Mouse (Mus musculus): ENCODE data around the gene Stk11ip.

Stk11ip gene

DNA sequence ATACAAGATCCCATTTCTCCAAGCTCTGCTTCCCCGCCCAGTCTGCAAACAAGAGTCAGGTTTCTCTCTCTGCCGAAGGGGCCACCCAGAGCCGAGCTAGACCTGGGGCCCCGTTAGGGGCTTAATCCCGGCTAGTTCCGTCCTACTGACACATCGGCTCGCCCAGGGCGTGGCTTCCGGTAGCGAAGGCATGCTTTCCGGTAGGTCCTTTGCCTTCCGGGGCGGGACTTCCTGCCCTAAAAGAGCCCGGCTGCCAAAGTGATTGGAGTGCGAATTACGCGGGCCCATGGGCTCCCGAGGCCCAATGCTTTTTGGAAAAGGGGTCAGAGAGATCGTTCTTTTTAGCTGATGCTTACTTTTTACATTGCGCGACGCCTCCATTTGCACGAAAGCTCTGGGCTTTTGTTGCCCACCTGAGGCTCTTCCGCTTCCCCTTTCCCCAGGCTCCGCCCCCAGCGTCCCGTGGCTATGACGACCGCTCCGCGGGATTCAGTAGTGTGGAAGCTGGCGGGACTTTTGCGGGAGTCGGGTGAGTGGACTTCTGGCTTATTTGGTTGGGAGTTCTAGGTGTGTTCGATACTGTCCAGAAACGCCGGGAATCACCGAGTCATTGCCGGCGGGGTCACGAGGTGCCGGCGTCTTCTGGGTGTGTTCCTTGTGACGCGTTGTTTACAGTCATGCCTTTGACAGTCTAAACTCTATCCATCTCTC lies at the start of gene Stk11ip:
TSS of gene Stk11ip (plus strand) at position 209 of the 711 bp plus-strand sequence.
- peak; percentile 96 to 97 for DNase-seq

DNA sequence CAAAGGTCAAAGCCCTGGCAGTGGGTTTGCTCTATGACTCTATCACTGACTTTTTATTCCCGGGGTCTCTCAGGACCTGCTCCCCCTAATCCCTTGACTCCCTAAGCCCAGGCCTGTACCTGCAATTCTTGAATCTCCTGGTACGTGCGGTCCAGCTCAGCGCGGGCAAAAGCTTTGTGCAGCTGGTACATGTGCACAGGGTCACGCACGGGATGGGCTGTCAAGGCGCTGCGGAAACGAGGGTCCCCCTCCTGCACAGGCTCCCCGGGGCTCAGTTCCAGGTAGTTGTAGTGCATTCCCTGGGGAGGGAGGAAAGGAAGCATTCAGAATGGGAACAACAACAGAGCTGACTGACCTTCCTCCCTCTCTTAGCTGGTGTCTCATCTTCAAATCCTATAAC lies 44.9 kb upstream of the Stk11ip start:
- no peak for DNase-seq

DNA sequence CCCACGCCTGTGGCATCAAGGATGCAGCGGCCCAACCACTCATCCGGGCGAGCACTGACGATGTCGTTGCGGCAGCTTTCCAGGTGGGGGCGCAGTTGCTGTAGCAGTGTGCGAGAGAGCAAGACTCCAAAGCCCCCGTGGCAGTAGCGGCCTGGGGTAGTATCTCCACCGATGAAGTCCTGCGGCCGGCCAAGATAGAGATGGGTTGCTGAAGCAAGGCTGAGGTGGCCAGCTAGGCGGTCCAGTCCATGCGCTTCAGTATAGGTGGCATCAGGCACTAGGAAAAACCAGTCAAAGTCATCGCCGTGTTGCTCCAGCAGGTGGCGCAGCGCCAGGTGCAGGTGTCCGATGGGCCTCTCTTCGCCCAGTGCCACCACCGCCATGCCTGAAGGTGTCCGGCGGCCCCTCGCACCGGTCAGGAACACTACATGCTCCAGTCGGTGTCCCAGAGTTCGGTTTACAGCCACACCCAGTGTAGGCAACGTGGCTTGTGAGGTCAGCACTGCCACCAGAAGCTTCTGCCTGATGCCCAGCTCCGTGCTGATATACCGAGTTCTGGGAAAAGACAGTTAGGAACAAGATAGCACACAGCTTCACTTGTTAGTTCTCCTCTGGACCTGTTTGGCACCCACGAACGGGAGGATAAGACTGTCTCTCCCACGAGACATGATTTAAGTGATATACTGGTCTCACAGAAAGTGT lies 43.9 kb upstream of the Stk11ip start:
- peak; percentile 88 to 95 for DNase-seq

DNA sequence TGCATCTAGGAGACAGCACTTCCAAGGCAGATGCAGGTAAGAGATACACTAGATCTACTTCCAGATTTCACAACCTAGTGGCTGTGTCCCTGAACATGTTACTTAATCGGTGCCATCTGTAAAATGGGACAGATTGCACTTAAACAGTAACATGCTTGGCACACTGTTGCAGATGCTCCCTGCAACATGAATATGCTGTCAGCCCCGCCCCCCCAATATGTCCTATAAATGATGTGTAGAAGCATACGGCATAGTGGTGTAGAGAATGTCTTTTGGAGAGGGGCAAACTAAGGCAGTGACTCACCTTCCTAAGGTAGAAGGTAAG lies 43.4 kb upstream of the Stk11ip start:
- DNase-seq = no peak

GRCm38 (mm10) chr1:75478497-75478896 lies 42.8 kb upstream of the Stk11ip start:
- DNase-seq = peak; percentile 63 to 76

- DNase-seq = peak; percentile 97
Measured at GRCm38 (mm10) chr1:75478916-75479634, 42.3 kb upstream of the Stk11ip start, which contains the start of the genes Chpf and Tmem198. TSS of gene Chpf (minus strand) at chr1:75479307. TSS of gene Tmem198 (plus strand) at chr1:75479532.

DNA sequence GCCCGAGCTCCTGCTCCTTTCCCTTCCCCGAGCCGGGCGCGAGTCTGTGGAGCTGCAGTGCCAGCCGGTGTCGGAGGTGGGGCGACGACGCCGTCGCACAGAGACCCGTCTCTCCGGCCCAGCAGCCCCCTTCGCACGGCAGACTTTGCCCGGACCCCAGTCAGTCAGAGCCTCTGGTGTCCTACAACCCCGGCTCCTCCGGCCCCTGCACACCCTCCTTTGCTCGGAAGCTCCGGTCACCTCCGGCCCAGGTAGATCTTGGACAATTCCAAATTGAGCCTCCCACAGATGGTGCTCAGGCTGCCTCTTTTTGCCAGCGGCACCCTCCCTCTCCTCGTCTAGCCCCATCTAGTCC lies 41.7 kb upstream of the Stk11ip start:
- DNase-seq = no peak

GRCm38 (mm10) chr1:75480036-75480435 lies 41.3 kb upstream of the Stk11ip start:
- no peak for DNase-seq

GRCm38 (mm10) chr1:75480735-75481134 lies 40.6 kb upstream of the Stk11ip start:
- no peak for DNase-seq

GRCm38 (mm10) chr1:75486561-75486960 lies 34.8 kb upstream of the Stk11ip start:
- peak; percentile 65 to 69 for DNase-seq

- DNase-seq = no peak
Measured at GRCm38 (mm10) chr1:75487040-75487404, 34.3 kb upstream of the Stk11ip start.

GRCm38 (mm10) chr1:75487405-75488161 lies 33.7 kb upstream of the Stk11ip start:
- peak; percentile 91 to 95 for DNase-seq

- DNase-seq = no peak
Measured at GRCm38 (mm10) chr1:75490785-75491551, 30.4 kb upstream of the Stk11ip start.

DNA sequence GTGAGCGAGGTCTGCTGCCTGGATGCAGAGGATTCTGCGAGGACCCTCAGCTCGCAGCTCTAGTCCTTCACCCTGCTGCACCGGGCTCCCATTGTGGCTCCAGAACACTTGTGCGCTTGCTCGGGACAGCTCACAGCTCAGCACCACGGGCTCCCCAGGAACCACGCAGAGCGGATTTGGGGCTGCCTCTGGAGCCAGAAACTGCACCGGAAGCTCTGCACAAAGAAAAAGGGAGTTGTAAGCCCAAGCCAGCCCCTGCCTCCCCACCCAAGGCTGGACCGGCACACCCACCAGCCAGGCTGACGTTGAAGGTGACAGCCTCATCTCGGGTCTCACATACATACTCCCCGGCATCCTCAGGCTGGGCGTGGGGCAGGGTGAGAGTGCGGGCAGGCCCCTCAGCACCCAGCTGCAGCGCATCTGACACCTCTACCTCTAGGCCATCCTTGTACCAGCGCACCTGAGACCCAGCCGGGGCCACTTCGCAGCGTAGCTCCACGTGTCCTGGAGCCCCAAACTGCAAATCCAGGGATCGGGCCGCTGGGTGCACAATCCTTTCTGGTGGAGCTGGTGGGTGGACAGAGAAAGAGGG lies 28.7 kb upstream of the Stk11ip start:
- no peak for DNase-seq

GRCm38 (mm10) chr1:75494878-75495548 lies 26.3 kb upstream of the Stk11ip start:
- peak; percentile 54 to 70 for DNase-seq

- DNase-seq = no peak
Measured at GRCm38 (mm10) chr1:75498897-75499296, 22.4 kb upstream of the Stk11ip start.

DNA sequence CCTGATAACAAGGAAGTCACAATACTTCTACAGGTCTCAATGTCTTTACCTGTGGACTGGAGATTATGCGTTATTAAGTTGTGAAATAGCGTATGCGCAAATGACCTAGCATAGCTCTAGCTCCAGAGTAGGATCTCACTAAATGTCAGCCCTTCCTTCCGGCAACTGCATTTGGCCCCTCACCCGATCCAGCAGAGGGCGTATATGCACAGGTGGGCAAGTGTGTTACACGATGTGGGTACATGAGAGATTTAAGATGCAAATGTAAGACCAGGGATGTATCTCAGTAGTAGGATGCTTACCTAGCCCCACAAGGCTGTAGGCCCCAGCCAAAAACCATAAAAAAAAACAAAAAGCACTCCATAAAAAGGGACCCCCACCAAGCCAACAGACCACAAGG lies 21.9 kb upstream of the Stk11ip start:
- no peak for DNase-seq

- no peak for DNase-seq
Measured at GRCm38 (mm10) chr1:75501905-75502304, 19.4 kb upstream of the Stk11ip start.

GRCm38 (mm10) chr1:75502945-75503650 lies 18.2 kb upstream of the Stk11ip start:
- DNase-seq = no peak

DNA sequence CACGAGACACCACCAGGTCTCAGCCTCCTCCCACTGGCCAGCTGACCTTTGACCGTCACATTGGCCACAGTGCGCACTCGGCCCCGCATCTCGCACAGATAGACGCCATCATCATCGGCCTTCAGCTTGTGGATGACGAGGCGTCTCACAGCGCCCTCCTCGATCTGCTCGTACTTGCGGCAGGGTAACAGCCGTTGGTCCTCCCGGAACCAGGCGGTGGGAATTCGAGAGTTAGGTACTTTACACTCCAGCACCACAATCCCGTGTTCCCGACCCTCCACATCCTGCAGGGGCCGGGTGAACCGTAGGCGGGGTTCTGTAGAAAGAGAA lies 17.7 kb upstream of the Stk11ip start:
- no peak for DNase-seq

Measured in kidney, postnatal 36 days (tissue).